Mouse (Mus musculus): Measurements from ENCODE around the gene Tifa.

Tifa gene

DNA sequence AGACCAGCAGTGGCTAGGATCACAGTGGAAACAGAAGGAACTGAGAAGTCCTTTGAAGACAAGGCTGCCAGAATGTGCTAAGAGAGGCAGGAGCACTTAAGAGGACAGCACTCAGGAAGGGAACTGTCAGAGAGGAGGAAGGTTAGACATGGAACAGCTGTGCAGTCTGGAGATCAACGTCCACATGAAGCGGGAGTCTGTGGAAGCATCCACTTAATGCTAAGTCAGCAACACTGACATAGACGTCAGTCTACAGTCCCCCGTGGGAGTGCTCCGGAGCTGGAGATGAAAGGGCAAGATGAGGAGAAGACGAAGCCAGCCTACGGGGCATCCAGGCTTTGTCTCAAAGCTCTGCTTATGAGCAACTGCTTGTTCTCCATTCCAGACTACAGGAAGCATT, 37.5 kb downstream of the Tifa start:
- DNase-seq: no peak

DNA sequence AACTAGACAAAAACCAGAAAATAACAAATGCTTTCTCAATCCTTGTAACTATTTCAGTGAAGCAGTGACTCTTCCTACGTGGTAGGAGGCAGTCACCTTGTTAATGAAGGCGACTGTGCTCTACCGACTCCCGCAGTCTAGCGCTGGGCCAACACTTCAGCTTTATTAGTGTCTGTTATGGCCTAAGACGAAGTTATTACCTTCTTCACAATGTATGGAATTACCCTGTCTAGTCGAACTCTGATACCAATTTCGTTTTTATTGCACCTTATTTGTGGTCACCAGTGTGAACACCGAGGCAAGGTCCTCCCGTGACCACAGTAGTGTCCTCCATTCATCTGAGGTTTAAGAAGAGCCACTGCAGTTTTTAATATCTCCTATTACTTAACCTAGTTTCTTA, 40.6 kb downstream of the Tifa start:
- no peak for DNase-seq

DNA sequence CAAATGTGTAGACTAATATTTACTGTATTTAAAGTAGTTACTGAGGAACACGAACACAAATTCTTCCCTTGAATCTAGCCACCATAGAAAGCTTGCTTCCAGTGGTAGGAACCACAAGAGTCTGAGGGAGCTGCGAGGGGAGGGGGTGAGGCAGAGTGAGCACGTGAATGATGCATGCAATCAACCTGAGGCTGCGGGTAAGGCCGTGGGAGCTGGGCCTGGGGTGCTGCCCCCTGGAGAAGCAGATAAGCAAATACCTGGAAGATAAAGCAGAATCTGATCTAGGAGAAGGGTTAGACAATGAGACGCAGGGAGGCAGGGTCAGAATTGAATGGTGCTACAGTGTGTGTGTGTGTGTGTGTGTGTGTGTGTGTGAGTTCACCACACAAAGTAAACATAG, 41.5 kb downstream of the Tifa start:
- DNase-seq: no peak

DNA sequence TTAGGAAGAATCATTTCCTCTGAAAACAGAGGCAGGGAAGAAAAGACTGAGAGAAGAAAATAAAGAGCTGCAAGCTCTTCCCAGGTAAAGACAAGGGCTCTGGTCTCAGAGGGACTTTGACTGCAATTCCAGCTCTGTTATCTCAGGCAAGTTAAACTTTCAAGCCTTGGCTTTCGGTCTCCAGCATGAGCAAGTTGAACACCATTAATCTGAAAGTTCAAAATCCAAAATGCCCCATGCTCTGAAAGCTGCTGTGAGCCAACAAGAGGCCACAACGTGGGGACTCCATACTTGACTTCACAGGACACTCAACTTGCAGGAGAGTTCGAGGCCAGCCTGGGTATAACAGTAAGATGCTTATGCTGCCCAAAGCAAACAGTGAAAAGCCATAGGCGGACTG, 44.4 kb downstream of the Tifa start:
- DNase-seq: no peak

DNA sequence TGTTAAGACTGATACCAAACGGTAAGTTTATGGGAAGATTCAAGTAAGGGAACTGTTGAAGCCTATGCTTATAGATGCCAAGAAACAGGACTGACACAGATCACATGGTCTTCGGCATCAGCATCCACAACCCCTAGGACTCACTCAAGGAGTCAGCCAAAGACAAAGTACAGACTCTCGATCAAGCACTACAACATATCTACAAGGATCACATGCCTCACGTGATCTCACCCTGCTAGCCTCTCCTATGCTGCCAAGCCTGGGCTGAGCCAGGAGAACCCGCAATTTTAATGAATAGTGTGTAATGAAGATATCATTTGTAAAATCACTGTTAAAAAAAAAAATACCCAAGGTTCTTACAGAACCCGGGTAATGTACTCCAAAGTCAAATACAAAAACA, 46.0 kb downstream of the Tifa start:
- no peak for DNase-seq

DNA sequence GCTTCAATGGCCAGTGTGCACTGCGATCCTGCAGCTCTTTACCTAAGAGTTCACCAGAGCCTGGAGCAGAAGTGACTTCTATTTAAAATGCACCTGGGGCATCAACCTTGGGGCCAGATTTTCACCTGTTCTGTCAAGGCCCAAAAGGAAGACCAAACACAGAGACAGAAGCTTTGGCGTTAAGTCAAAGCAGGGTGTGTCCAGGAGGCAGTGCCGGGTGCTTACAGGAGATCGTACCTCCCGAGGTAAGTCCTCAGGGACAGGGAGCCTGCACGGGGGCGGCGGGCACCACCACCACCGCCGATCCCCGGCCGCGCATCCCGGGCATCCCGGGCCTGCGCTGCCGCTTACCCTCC, 47.2 kb downstream of the Tifa start:
- no peak for DNase-seq

DNA sequence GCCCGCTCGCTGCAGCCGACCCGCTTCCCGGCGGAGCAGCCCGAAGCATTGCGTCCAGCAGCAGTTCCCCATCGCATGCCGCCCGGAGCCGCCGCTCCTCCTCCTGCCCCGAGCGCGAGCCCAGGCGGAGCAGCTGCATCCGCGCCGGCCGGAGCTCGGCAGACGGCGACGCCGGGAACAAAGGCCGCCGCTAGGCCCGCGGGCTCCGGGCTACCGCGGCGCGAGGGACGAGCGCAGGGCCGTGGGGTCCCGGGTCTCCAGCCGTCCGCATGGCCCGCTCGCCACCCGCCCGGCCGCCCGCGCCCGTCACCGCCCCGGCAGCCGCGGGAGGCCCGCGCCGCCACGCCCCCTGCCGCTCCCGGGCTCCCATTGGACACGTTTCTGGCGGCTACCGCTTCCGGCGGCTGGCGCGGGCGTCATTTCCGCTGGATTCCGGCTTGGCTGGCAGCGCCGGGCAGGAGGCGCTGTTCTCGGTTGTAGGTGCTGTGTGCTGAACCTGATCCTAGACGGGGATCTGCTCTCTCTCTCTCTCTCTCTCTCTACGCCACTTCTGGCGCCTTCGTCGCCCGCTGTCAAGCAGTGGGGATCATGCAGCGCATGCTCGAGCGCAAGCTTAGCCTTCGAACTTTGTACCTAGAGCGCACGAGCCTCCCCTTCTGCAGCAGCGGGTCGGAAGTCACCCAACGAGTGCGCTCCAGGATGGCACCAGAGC, 47.7 kb downstream of the Tifa start, which contains the start of gene Ap1ar:
Ap1ar (minus strand) TSS at position 370 of the 712 bp plus-strand sequence.
- DNase-seq: peak; percentile 90 to 95

DNA sequence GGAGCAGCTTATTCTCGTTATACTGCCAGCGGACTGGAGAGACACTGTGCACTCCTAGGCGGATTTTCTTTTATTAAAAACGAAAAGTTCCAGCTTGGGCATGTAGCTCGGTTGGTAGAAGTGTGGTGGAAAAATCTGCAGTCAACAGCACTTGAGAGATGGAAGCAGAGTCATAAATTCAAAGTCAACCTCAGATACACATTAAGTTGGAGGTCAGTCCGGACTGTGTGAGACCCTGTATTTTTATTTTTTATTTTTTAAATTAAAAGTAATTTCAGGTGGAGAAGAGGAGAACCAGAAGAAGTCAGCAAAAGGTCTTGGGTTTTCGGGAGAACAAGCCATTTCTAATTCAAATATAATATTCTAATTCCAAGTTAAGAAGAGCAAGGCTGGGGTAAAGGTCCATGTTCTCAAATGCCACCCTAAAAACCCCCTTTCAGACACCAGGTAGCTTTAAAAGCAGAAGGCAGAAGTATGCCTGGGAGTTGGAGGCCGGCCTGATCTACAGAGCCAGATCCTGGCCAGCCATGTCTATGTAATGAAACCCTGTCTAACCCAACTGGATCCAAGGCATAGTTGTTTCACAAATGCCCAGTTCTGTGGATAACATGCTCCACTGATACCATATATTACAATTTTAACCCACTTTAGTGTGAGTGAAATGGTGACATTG, 48.5 kb downstream of the Tifa start:
- no peak for DNase-seq

DNA sequence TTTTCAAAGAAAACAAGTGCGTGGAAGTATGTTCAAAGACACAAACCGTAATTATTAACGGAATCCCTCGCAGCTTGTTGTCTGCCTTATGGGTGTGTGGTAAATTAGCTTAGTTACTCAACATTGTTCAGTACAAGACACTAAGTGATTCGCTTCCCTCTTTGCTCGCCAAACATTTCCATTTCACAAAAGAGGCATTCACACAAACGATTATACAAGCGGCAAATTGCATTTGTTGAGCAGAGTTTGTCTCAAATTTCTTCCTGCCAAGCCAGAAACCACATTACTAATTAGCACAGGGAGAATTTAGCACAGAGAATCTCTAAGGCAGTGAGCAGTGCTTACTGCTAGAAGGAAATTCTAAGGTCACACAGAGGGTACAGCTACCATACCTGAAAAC, 52.3 kb downstream of the Tifa start:
- DNase-seq: no peak

DNA sequence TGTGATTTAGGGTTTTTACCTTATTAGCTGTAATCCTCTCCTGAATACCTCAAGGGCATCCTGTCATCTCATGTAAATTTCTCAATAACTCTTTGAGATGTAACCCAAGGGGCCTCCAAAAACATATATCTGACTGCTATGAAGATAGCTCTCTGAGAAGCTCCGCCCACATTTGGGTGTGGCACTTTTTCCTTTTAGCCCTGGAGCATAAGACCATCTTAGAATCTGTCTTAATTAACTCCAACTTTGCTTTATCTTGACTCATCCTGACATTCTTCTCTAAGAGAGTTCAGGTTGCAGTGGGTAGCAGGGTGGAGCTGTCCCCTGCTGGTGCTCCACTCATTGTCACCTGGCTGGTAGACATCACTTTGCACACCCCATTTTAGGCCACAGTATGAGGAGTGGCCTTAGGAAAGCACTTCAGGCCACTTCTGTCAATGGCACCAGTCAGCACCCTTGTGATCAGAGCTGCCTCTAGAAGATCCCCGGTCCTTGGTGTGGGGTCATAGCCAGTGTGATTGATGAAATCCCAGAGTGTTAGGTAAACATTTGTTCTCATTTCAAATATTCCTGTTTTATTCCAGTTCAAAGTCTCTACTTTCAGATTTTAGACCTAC, 53.8 kb downstream of the Tifa start:
- DNase-seq: no peak

DNA sequence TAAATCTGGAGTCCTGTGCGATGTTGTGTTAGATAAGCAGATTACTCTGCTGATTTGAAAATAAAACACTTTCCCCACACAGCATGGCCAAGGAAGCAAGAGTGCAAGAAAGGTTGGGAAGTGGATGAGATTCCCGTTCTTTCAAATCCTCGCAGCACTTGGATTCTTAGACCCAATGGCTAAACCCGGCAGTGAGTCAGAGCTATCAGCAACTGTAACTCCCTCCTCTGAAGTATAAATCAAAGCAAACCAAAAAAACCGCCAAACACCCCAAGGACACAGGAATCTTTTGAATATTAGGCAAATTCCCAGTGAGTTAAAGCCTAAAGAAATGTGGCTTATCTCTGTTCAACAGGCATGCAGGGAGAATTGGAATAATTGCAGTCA, 54.3 kb downstream of the Tifa start:
- no peak for DNase-seq

DNA sequence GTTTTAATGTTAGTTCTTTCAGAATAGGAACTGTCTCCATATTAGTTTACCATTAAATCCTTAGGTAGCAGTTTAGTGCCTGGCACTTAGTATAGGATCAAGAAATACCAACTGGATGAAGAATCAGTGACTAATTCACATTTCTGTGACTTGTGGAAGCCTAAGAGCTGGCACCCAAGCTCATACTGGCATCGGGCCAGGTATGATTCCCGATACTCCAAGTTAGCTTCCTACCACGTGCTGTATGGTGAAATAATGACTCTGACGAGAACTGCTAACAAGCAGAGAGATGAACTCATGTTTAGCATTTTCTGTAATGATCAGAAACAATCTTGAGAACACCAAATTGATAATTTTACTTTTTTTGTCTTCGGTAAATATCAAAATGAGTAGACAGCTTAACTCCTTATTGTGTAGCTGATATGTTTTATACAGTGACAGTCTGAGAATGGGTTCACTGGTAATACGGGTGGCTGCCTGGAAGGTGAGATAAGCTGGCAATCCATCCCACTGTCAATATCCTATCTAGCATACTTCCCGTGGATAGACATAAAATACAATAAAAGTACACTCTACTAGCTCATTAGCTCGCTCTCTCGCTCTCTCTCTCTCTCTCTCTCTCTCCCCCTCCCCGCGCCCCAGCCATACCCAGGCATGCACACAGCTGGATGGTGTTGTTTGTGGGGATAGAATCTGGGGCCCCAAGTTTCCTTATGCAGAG, 58.6 kb downstream of the Tifa start:
- DNase-seq: no peak

DNA sequence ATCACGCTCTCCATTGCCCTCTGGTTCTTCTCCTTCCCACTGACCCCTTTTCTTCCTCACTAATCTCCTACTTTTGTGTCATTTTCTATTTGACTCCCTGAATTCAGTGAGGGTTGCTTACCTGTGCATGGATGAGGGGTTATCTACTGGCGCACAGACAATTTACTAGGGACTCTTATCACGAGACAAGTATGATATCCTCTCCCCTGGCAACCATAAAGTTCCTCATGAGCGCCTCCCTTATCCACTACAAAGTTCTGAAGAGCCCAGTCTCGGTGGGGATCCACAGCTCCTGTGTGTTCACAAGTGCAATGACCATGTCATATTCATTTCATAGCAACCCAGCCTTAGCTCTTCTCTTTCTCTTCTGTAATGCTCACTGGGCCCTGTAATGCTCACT, 60.3 kb downstream of the Tifa start:
- DNase-seq: no peak

DNA sequence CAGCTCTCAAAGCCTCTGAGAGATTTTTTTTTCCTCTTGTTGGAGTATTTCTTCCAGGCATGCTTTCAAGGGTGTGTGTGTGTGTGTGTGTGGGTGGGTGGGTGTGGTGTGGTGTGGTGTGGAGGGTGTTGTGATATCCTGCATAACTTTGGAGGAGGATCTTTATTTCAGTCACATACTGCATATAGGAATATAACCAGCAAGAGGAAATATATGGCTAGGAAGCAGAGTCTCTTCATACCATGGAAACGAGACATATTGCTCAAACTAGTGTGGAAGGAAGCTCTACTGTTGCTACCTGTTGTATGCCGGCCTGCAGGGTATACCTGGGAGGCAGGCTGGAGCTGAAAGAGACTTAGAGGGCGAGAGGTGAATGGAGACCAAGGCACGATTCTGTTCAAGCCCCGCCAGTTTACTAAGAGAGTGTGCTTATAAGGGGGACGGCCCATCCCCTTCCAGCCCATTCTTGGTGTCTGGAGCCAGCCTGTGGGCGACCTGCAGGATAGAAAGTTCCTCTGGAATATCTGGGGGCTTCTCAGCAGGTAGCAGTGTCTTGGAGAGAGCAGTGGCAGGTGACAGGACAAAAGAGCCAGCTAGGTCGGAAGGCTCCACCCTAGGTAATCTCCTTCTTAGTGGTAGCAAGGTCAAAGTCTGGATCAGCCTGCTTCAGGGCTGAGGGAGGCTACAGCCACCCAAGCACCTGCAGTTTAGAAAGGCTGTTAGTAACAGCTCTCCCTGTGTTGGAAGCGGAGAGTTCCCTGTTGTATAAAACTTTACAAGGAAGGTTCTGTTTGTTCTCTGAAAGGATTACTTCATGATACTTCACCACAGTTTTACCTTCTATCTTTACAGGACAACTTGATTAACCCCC, 61.4 kb downstream of the Tifa start:
- no peak for DNase-seq

DNA sequence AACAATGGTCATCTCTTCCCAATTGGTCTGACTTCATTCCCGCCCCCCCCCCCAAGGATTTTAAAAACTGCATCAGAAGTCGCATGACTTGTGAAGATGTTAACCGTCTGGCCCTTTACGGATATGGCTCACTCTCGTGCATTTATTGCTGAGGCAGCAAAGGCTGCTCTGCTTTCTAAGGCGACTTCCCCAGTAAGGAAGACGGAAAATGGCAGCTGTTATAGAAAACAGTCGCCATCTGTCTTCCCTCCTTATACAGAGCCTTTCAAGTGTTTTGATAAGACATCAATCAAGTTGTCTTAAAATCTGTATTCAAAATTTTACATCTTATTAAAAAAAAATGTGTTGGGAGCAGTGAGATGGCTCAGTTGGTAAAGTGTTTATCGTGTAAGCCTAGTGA, 63.1 kb downstream of the Tifa start:
- DNase-seq: no peak

DNA sequence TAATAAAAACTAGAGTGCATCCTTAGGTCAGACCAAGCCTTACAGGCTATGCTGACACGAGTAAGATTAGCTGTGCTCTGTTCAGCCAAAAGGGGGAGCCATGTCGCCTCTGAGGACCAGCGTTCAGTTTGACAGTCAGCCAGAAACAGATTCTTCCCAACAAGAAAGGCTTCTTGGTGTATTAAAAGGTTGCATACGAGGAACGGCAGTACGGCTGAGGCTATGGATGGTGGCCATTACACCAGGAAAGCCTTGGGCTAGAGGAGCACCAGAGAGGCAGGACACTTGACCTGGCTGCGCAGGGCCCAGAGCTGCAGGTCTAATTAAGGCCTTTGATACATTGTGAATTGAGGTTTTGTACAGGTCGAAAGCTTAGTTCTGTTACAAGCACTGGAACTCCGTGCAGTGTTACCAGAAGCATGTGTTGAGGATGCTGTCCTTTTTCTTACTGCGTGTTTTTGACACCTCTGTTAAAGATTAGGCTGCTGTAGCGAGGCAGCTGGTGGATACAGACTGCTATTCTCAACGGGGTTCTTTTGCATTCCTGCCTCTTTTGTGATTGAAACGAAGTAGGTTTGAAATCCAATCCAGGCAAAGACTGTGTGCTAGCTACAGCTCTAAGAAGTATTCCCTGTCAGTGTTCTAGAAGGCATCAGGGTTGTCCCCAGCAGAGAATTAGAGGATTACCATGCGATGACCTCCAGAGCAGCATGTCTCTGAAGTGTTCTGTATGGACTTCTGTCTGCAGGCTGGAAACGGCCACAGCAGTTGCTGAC, 64.0 kb downstream of the Tifa start:
- DNase-seq: peak; percentile 32 to 58

DNA sequence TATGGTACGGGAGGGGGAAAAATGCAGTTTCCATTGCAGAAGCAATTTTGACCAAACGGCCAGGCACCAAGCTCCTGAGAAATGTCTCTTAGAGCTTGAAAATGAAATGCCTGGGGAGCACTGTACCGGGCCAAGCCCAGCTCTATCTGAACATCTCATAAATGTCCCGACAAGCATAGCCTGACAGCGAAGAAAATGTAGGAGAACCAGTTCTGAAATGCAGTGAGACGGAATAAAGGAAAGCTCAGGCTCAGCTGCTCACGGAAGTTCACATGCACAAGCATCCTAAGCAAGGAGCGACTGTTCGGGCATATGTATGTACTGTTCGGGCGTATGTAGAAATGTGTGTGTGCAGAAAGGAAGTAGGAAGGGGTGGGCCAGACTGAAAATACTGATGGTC, 71.7 kb downstream of the Tifa start:
- no peak for DNase-seq

DNA sequence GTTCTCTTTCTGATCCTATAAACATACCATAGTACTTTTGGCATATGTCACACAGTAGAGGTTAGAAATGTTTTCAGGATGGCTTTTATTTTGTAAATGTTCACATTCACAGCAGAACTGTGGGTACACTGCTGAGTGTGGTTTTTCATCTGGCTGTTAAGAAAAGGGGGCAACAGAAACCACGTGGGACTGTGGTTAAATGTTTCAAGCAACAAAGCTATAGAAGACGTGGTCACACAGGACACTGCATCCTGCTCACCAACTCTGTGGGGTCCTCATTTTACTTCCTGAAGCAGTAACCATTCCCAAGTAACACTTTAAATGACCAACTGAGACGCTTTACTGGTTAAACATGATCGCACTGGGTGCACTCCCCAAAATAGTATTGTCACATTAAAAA, 72.9 kb downstream of the Tifa start:
- no peak for DNase-seq

DNA sequence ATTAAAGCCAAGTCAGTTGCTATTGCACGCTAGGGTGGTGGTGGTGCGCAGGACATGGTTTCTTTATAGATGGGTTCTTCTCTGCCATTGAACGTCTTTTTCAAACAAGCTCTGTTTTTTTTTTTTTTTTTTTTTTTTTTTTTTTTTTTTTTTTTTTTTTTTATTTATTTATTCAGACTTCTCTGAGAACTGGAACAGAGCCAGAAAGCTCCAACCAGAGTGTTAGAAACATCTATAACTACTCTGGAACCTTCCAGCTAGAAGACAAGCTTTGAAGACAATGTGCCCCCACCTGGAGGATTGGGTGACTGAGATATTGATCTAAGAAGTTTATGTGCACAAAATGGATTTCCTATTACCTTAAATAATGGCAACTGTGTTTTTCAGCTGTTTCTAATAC, 74.0 kb downstream of the Tifa start:
- no peak for DNase-seq

DNA sequence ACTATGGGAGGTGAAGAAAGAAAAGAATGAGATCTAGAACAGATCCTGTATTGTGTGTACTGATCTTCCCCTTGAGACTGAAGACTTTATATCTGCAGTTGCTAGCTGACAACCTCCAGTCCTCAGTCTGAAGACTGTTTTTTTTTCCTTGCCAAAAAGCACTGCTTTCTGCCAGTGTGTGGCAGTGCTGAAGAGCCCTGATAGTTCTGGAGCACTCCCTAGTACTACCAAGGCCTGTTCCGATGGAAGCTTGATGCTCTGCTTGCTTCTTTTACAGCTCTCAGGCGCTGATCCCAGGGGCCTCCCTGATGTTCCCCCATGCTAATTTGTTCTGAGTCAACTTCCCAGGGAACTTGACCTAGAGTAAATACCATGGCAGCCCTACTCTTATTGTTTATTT, 74.6 kb downstream of the Tifa start:
- no peak for DNase-seq

DNA sequence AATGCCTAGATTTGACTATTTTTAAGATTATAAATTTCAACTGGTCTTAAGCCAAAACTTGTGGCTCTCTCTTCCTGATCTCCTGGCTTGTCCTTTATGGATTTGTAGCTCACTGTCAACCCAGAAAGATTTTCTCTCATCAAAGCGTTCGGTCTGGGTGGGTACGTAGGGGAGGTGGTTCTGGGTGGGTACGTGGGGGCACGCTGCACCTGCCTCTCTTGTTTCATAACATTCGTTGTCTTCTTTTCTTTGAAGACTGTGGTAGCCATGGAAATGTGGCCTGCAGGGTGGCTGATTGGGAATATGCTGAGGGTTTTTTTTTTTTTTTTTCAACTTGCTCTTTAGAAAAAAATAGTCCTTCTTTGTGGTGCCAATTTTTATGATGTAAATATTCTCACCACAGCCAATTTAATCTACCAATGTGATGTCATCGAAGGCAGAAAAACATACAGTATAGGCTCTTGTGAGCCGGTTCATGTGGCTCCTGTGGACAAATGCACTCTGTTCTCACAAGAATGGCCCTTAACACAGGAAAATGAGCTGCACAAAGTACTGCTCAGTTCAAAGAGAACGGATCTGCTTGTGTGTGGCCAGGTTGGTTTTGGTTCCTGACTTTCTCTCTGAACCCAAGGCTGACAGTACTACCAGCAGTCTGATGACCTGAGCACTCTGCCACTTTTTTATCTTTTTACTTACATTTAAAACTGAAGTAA, 78.6 kb downstream of the Tifa start:
- no peak for DNase-seq
